Mouse (Mus musculus) stomach, embryonic 14.5 days (tissue): ENCODE measurements at regions not wholly inside any gene's neighbourhood (a gene's known extent, or its start where the extent isn't known, plus 50 kb on each side); places are given as distances from the start of the nearest gene placed in this dataset.

Experiments
- ATAC-seq: fragments of 200-750 bp; cut with Nextera tagmentation; 2 replicates; pipeline ENCODE4 v1.8.0; 2017; ENCODE audit warnings: low read depth, moderate TSS enrichment; ENCODE audit not compliant: insufficient number of reproducible peaks, insufficient read depth, low FRiP score
- H3K27ac ChIP-seq: fragments of 300-500 bp; sonication (generic); 2 replicates; pipeline ENCODE4 v1.5.1; 2014; ENCODE audit warnings: mild to moderate bottlenecking, low read length, moderate library complexity, mixed read lengths
- H3K27me3 ChIP-seq: fragments of 300-500 bp; sonication (generic); 2 replicates; pipeline ENCODE4 v1.6.1; 2014; ENCODE audit warnings: low read length, control low read depth, mixed read lengths; ENCODE audit not compliant: control insufficient read depth, insufficient read depth
- H3K36me3 ChIP-seq: fragments of 300-500 bp; sonication (generic); 2 replicates; pipeline ENCODE4 v1.6.1; 2014; ENCODE audit warnings: mild to moderate bottlenecking, control low read depth, low read length, moderate library complexity, mixed read lengths; ENCODE audit not compliant: control insufficient read depth, insufficient read depth
- H3K4me1 ChIP-seq: fragments of 300-500 bp; sonication (generic); 2 replicates; pipeline ENCODE4 v1.6.1; 2014; ENCODE audit warnings: low read length, control low read depth, mixed read lengths; ENCODE audit not compliant: control insufficient read depth, insufficient read depth
- H3K4me2 ChIP-seq: fragments of 300-500 bp; sonication (generic); replicated peaks from 2 replicates; pipeline ENCODE4 v1.6.1; 2014; ENCODE audit warnings: low read depth, low read length, control low read depth
- H3K4me3 ChIP-seq: fragments of 300-500 bp; sonication (generic); 2 replicates; pipeline ENCODE4 v1.5.1; 2014; ENCODE audit warnings: low read depth, low read length, control low read depth
- H3K9ac ChIP-seq: fragments of 300-500 bp; sonication (generic); replicated peaks from 2 replicates; pipeline ENCODE4 v1.6.1; 2014; ENCODE audit warnings: low read depth, mild to moderate bottlenecking, control low read depth, low read length, moderate library complexity, mixed read lengths
- H3K9me3 ChIP-seq: fragments of 300-500 bp; sonication (generic); 2 replicates; pipeline ENCODE4 v1.6.1; 2016; ENCODE audit warnings: low read depth, low read length, control low read depth; ENCODE audit not compliant: control insufficient read depth
- WGBS: fragments of 180-500 bp; shearing (Covaris S2); extraction: QIAGEN DNeasy Blood & Tissue Kit; methylation state at CpG from one replicate; pipeline ENCODE4 v1.1.7; 2014; 5-methylcytosine and 5-hydroxymethylcytosine counted together

GRCm38 (mm10) chr16:50939316-50939715 is 348.4 kb upstream of the Ccdc54 start:
- Histone ChIP-seq H3K4me3 (no peak overlapping the region), H3K9ac (no peak overlapping the region), H3K27me3 (no peaks in the 10 kb centered on the region), H3K27ac (no peak overlapping the region), H3K4me2 (no peak overlapping the region), H3K9me3 (0 out of 2 replicates have a peak, but pooled peaks cover 3% of the 10 kb centered on the region), H3K36me3 (no peaks in the 10 kb centered on the region), H3K4me1 (no peaks in the 10 kb centered on the region)
- ATAC-seq: no peak
- 38% methylated on average over 6 of the region's 6 CpGs for WGBS

GRCm38 (mm10) chr16:50907732-50908131 is 316.8 kb upstream of the Ccdc54 start:
- ATAC-seq: no peak
- Histone ChIP-seq H3K4me1 (no peaks in the 10 kb centered on the region), H3K9ac (no peak overlapping the region), H3K9me3 (no peaks in the 10 kb centered on the region), H3K27me3 (no peaks in the 10 kb centered on the region), H3K4me2 (no peak overlapping the region), H3K4me3 (no peak overlapping the region), H3K36me3 (no peaks in the 10 kb centered on the region), H3K27ac (no peak overlapping the region)
- 55% methylated on average over 2 of the region's 2 CpGs for WGBS

GRCm38 (mm10) chr16:50899151-50899550 is 308.2 kb upstream of the Ccdc54 start:
- H3K9ac ChIP-seq: no peak overlapping the region
- H3K9me3 ChIP-seq: no peaks in the 10 kb centered on the region
- no peaks in the 10 kb centered on the region for H3K27me3 ChIP-seq
- H3K36me3 ChIP-seq: no peaks in the 10 kb centered on the region
- WGBS: 87% methylated on average over 2 of the region's 2 CpGs
- H3K4me2 ChIP-seq: no peak overlapping the region
- H3K4me3 ChIP-seq: no peak overlapping the region
- no peak for ATAC-seq
- no peaks in the 10 kb centered on the region for H3K4me1 ChIP-seq
- no peak overlapping the region for H3K27ac ChIP-seq

- ATAC-seq: no peak
- no peak overlapping the region for H3K9ac ChIP-seq
- WGBS: 33% methylated on average over 3 of the region's 3 CpGs
- H3K4me2 ChIP-seq: no peak overlapping the region
- no peak overlapping the region for H3K4me3 ChIP-seq
- H3K4me1 ChIP-seq: no peaks in the 10 kb centered on the region
- no peaks in the 10 kb centered on the region for H3K9me3 ChIP-seq
- no peaks in the 10 kb centered on the region for H3K36me3 ChIP-seq
- no peaks in the 10 kb centered on the region for H3K27me3 ChIP-seq
- H3K27ac ChIP-seq: no peak overlapping the region
These were observed 287.0 kb upstream of the Ccdc54 start for GRCm38 (mm10) chr16:50877926-50878325.

GRCm38 (mm10) chr16:50871318-50871717 is 280.4 kb upstream of the Ccdc54 start:
- Histone ChIP-seq H3K4me3 (no peak overlapping the region), H3K4me1 (no peaks in the 10 kb centered on the region), H3K27ac (no peak overlapping the region), H3K27me3 (no peaks in the 10 kb centered on the region), H3K36me3 (no peaks in the 10 kb centered on the region), H3K4me2 (no peak overlapping the region), H3K9ac (no peak overlapping the region), H3K9me3 (no peaks in the 10 kb centered on the region)
- 74% methylated on average over 4 of the region's 4 CpGs for whole genome bisulfite sequencing
- ATAC-seq: no peak

GRCm38 (mm10) chr16:50863565-50863964 is 272.6 kb upstream of the Ccdc54 start:
- no peak for ATAC-seq
- Histone ChIP-seq H3K9ac (no peak overlapping the region), H3K27ac (no peak overlapping the region), H3K4me2 (no peak overlapping the region), H3K27me3 (no peaks in the 10 kb centered on the region), H3K36me3 (no peaks in the 10 kb centered on the region), H3K9me3 (no peaks in the 10 kb centered on the region), H3K4me1 (no peaks in the 10 kb centered on the region), H3K4me3 (no peak overlapping the region)
- 53% methylated on average over 5 of the region's 5 CpGs for WGBS

- 80% methylated on average over 1 of the region's 1 CpGs for WGBS
These were observed 268.6 kb upstream of the Ccdc54 start for GRCm38 (mm10) chr16:50859513-50859912.

GRCm38 (mm10) chr16:50852081-50852480 is 261.1 kb upstream of the Ccdc54 start:
- ATAC-seq: no peak
- no peak overlapping the region for H3K4me2 ChIP-seq
- no peaks in the 10 kb centered on the region for H3K9me3 ChIP-seq
- no peak overlapping the region for H3K27ac ChIP-seq
- H3K4me1 ChIP-seq: no peaks in the 10 kb centered on the region
- H3K27me3 ChIP-seq: no peaks in the 10 kb centered on the region
- no peak overlapping the region for H3K9ac ChIP-seq
- H3K36me3 ChIP-seq: no peaks in the 10 kb centered on the region
- 88% methylated on average over 5 of the region's 5 CpGs for WGBS
- H3K4me3 ChIP-seq: no peak overlapping the region

More at GRCm38 (mm10) chr16:50859513-50859912, 268.6 kb upstream of the Ccdc54 start:
- no peaks in the 10 kb centered on the region for H3K4me1 ChIP-seq
- H3K4me3 ChIP-seq: no peak overlapping the region
- H3K27ac ChIP-seq: no peak overlapping the region
- H3K4me2 ChIP-seq: no peak overlapping the region
- no peaks in the 10 kb centered on the region for H3K9me3 ChIP-seq
- no peak overlapping the region for H3K9ac ChIP-seq
- H3K36me3 ChIP-seq: no peaks in the 10 kb centered on the region
- H3K27me3 ChIP-seq: no peaks in the 10 kb centered on the region
- no peak for ATAC-seq

- H3K4me1 ChIP-seq: no peaks in the 10 kb centered on the region
- H3K9ac ChIP-seq: no peak overlapping the region
- WGBS: 45% methylated on average over 2 of the region's 2 CpGs
- no peak overlapping the region for H3K4me3 ChIP-seq
- ATAC-seq: no peak
- H3K4me2 ChIP-seq: no peak overlapping the region
- no peak overlapping the region for H3K27ac ChIP-seq
- H3K36me3 ChIP-seq: no peaks in the 10 kb centered on the region
- no peaks in the 10 kb centered on the region for H3K27me3 ChIP-seq
- no peaks in the 10 kb centered on the region for H3K9me3 ChIP-seq
These were observed 256.7 kb upstream of the Ccdc54 start for GRCm38 (mm10) chr16:50847693-50848092.
